Mouse (Mus musculus): ENCODE measurements around the gene Zp1.

Zp1 gene

GRCm38 (mm10) chr19:10905728-10906000, 14.8 kb downstream of the Zp1 start:
- H3K36me3 ChIP-seq (ENCODE audit: control insufficient read depth, insufficient read depth, low read length, poor library complexity, severe bottlenecking), result peaks cover 9% of the 10 kb centered on the region
- no peaks in the 10 kb centered on the region for H3K27me3 ChIP-seq (ENCODE audit: control insufficient read depth, insufficient read depth, low read length, poor library complexity, severe bottlenecking)

GRCm38 (mm10) chr19:10904927-10905727, 15.3 kb downstream of the Zp1 start:
- DNase-seq (ENCODE audit: low read depth, low spot score), result no peak
- no peaks in the 10 kb centered on the region for H3K27me3 ChIP-seq (ENCODE audit: control insufficient read depth, insufficient read depth, low read length, poor library complexity, severe bottlenecking)
- H3K36me3 ChIP-seq (ENCODE audit: control insufficient read depth, insufficient read depth, low read length, poor library complexity, severe bottlenecking), result peaks cover 11% of the 10 kb centered on the region

More at GRCm38 (mm10) chr19:10905728-10906000, 14.8 kb downstream of the Zp1 start:
- DNase-seq (ENCODE audit: low read depth, low spot score), result no peak

GRCm38 (mm10) chr19:10904512-10904911, 15.9 kb downstream of the Zp1 start:
- no peak for DNase-seq (ENCODE audit: low read depth, low spot score)
- peaks cover 12% of the 10 kb centered on the region for H3K36me3 ChIP-seq (ENCODE audit: control insufficient read depth, insufficient read depth, low read length, poor library complexity, severe bottlenecking)
- H3K27me3 ChIP-seq (ENCODE audit: control insufficient read depth, insufficient read depth, low read length, poor library complexity, severe bottlenecking), result no peaks in the 10 kb centered on the region

GRCm38 (mm10) chr19:10901046-10901445, 19.4 kb downstream of the Zp1 start:
- no peaks in the 10 kb centered on the region for H3K27me3 ChIP-seq (ENCODE audit: control insufficient read depth, insufficient read depth, low read length, poor library complexity, severe bottlenecking)
- no peak for DNase-seq (ENCODE audit: low read depth, low spot score)
- H3K36me3 ChIP-seq (ENCODE audit: control insufficient read depth, insufficient read depth, low read length, poor library complexity, severe bottlenecking), result peaks cover 22% of the 10 kb centered on the region

GRCm38 (mm10) chr19:10900315-10900714, 20.1 kb downstream of the Zp1 start:
- H3K27me3 ChIP-seq (ENCODE audit: control insufficient read depth, insufficient read depth, low read length, poor library complexity, severe bottlenecking), result no peaks in the 10 kb centered on the region
- peaks cover 22% of the 10 kb centered on the region for H3K36me3 ChIP-seq (ENCODE audit: control insufficient read depth, insufficient read depth, low read length, poor library complexity, severe bottlenecking)
- DNase-seq (ENCODE audit: low read depth, low spot score), result no peak

- Histone ChIP-seq H3K36me3 (ENCODE audit: control insufficient read depth, insufficient read depth, low read length, poor library complexity, severe bottlenecking) (peaks cover 19% of the 10 kb centered on the region), H3K27me3 (ENCODE audit: control insufficient read depth, insufficient read depth, low read length, poor library complexity, severe bottlenecking) (no peaks in the 10 kb centered on the region)
- DNase-seq (ENCODE audit: low read depth, low spot score), result no peak
These were observed 22.9 kb downstream of the Zp1 start for GRCm38 (mm10) chr19:10897491-10897890.

GRCm38 (mm10) chr19:10896849-10897248, 23.6 kb downstream of the Zp1 start:
- no peak for DNase-seq (ENCODE audit: low read depth, low spot score)
- Histone ChIP-seq H3K36me3 (ENCODE audit: control insufficient read depth, insufficient read depth, low read length, poor library complexity, severe bottlenecking) (peaks cover 14% of the 10 kb centered on the region; the same call in 1 of the 2 replicates), H3K27me3 (ENCODE audit: control insufficient read depth, insufficient read depth, low read length, poor library complexity, severe bottlenecking) (no peaks in the 10 kb centered on the region)

GRCm38 (mm10) chr19:10895708-10896107, 24.7 kb downstream of the Zp1 start:
- no peak for DNase-seq (ENCODE audit: low read depth, low spot score)
- Histone ChIP-seq H3K27me3 (ENCODE audit: control insufficient read depth, insufficient read depth, low read length, poor library complexity, severe bottlenecking) (no peaks in the 10 kb centered on the region), H3K36me3 (ENCODE audit: control insufficient read depth, insufficient read depth, low read length, poor library complexity, severe bottlenecking) (peaks cover 12% of the 10 kb centered on the region; the same call in 1 of the 2 replicates)

- DNase-seq (ENCODE audit: low read depth, low spot score), result peak; percentile 97
- H3K36me3 ChIP-seq (ENCODE audit: control insufficient read depth, insufficient read depth, low read length, poor library complexity, severe bottlenecking), result peaks cover 10% of the 10 kb centered on the region; the same call in 1 of the 2 replicates
- no peaks in the 10 kb centered on the region for H3K27me3 ChIP-seq (ENCODE audit: control insufficient read depth, insufficient read depth, low read length, poor library complexity, severe bottlenecking)
These were observed 25.4 kb downstream of the Zp1 start, which contains the start of gene Prpf19 for GRCm38 (mm10) chr19:10895016-10895528. Gene Prpf19, plus strand, starts transcription at chr19:10895231.

GRCm38 (mm10) chr19:10892201-10892600, 28.2 kb downstream of the Zp1 start:
- DNase-seq (ENCODE audit: low read depth, low spot score), result no peak
- Histone ChIP-seq H3K36me3 (ENCODE audit: control insufficient read depth, insufficient read depth, low read length, poor library complexity, severe bottlenecking) (no peaks in the 10 kb centered on the region), H3K27me3 (ENCODE audit: control insufficient read depth, insufficient read depth, low read length, poor library complexity, severe bottlenecking) (no peaks in the 10 kb centered on the region)

GRCm38 (mm10) chr19:10881426-10882154, 38.8 kb downstream of the Zp1 start, which contains the start of gene Tmem109:
Gene Tmem109, minus strand, starts transcription at chr19:10882001.
- Histone ChIP-seq H3K27me3 (ENCODE audit: control insufficient read depth, insufficient read depth, low read length, poor library complexity, severe bottlenecking) (no peaks in the 10 kb centered on the region), H3K36me3 (ENCODE audit: control insufficient read depth, insufficient read depth, low read length, poor library complexity, severe bottlenecking) (no peaks in the 10 kb centered on the region)
- peak; percentile 92 for DNase-seq (ENCODE audit: low read depth, low spot score)

GRCm38 (mm10) chr19:10880975-10881425, 39.4 kb downstream of the Zp1 start:
- H3K36me3 ChIP-seq (ENCODE audit: control insufficient read depth, insufficient read depth, low read length, poor library complexity, severe bottlenecking), result no peaks in the 10 kb centered on the region
- no peaks in the 10 kb centered on the region for H3K27me3 ChIP-seq (ENCODE audit: control insufficient read depth, insufficient read depth, low read length, poor library complexity, severe bottlenecking)
- DNase-seq (ENCODE audit: low read depth, low spot score), result peak; percentile 35

- H3K36me3 ChIP-seq (ENCODE audit: control insufficient read depth, insufficient read depth, low read length, poor library complexity, severe bottlenecking), result no peaks in the 10 kb centered on the region
- DNase-seq (ENCODE audit: low read depth, low spot score), result peak; percentile 91
These were observed 40.1 kb downstream of the Zp1 start for GRCm38 (mm10) chr19:10880085-10880974.

GRCm38 (mm10) chr19:10878201-10878837, 42.1 kb downstream of the Zp1 start:
- DNase-seq (ENCODE audit: low read depth, low spot score), result no peak
- Histone ChIP-seq H3K36me3 (ENCODE audit: control insufficient read depth, insufficient read depth, low read length, poor library complexity, severe bottlenecking) (peaks cover under 1% of the 10 kb centered on the region; the same call in 1 of the 2 replicates), H3K27me3 (ENCODE audit: control insufficient read depth, insufficient read depth, low read length, poor library complexity, severe bottlenecking) (no peaks in the 10 kb centered on the region)

More at GRCm38 (mm10) chr19:10880085-10880974, 40.1 kb downstream of the Zp1 start:
- H3K27me3 ChIP-seq (ENCODE audit: control insufficient read depth, insufficient read depth, low read length, poor library complexity, severe bottlenecking), result no peaks in the 10 kb centered on the region

Data from splenic B cell, adult 2 months (primary cell).